Mouse (Mus musculus): Measurements from ENCODE around the gene Cnr2. TPM values are rescaled to one million over a fixed set of nuclear protein-coding genes. Genes with fewer than 3 reads are reported as not detected.

The Cnr2 gene
- polyA plus RNA-seq, 1 experiment, result 0.43 TPM

DNA sequence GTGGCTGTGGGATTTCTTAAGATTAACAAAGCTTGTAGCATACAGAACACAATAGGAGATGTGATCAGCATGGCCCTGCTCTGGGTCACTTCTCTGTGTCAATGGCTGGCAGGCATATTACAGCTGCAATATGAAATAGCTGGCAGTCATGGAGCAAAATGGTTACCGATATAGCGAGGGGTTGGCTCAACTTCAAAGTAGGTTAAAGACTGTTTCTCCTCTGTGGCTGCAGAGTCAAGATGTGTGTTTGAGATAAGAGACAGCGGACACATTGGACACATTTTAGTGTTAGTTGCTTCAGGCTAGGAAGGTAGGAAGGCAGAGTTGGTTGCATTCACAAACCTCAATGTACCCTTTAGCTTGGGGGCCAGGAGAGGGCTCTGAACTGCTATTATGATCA lies 11.4 kb downstream of the Cnr2 start:
- no peak for DNase-seq (ENCODE audit: low spot score)

- no peak for DNase-seq (ENCODE audit: low spot score)
Measured at GRCm38 (mm10) chr4:135909326-135910066, 14.3 kb downstream of the Cnr2 start.

DNA sequence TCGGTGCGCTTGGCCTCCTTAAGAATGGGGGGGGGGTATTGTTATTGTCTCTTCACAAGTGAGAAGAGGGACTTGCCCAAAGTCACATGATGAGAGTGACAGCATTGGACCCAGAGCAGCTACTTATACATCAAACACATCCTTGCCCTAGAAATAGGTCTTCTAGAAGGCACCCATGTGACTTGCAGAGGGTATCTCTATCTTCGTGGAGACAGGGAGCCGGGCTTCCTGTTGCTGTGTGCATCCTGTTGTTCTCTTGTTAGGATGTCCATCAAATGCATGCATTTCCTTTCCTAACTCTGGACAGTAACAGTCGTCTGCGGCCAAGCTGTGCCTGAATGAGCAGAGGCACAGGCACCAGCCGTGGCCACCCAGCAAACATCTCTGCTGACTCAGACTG lies 16.3 kb downstream of the Cnr2 start:
- DNase-seq (ENCODE audit: low spot score), result no peak

DNA sequence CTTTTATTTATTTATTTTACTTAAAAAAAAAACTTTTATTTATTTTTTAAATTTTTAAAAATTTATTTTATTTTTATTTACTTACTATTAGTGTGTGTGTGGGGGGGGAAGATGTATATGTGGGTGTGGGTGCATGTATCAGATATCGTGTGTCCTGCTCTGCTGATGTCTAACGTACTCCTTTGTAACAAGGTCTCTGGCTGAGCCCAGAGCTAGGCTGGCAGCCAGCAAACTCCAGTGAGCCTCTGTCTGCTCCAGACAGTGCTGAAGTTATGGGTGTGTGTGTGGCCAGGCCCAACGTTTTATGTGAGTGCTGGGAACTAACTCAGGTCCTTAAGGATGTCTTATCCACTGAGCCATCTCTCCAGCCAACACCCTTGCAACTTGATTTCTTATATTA lies 17.0 kb downstream of the Cnr2 start:
- DNase-seq (ENCODE audit: low spot score), result no peak

DNA sequence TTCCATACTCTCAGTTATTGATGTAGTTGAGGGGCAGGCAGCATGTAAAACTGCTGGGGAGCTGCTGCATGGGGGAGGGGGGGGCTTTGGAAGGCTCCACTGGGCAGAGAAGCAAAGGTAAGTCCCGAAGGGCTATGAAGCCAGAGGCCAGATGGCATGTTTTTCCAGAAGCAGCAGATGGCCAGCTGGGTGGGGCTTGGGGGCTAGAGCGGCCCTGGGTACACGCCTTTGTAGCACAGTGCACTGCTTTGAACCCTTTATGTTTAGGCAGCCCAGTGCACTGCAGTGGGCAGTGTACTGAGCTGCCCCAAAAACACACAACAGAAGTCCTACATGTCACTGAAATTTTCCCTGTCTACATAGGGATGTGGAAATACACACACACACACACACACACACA lies 17.6 kb downstream of the Cnr2 start:
- DNase-seq (ENCODE audit: low spot score), result no peak

DNA sequence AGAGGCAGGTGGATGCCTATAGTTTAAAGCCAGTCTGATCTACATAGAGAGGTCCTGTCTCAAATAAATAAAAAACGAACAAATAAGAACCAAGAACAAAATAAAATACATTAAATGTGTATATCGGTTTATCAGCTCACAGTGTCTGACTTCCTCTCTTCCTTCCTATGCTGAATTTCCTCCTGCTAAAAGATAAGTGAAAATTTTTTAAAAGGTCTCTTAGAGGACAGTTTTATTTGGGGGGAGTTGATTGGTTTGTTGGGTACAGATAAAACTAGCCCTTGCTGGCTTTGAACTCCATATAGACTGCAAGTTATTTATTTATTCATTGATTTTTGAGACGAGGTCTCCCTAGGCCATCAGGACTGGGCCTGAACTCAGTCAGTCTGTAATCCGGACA lies 18.2 kb downstream of the Cnr2 start:
- DNase-seq (ENCODE audit: low spot score), result no peak

DNA sequence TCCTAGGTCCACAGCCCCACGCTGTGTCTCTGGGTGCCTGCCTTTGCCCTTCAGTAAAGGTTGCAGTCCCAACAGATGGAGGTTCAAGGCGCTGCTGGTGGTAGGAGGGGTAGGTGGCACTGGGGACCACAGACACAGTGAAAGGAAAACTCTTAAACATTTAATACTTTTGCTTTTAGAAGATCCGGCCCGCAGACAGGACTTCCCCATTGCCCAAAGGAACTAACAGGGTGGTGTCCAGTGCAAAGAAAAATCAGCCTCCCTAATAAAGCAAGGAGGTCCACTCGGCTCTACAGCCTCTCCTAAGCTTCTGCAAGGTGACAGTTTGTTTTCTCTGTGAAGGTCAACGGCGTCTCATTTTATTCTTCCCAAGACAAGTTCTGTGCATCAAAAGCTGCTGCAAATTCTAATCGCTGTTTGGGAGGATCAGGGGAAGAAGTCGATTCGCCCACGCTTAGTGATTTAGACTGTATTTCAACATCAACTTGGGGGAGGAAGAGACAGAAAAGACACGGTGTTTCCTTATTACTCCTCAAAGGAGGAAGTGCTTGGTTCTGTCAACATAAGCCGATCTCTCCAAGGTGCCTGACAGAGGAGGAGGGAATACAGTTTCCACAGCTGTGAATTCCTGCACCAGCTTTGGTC lies 23.6 kb downstream of the Cnr2 start:
- DNase-seq (ENCODE audit: low spot score), result no peak

DNA sequence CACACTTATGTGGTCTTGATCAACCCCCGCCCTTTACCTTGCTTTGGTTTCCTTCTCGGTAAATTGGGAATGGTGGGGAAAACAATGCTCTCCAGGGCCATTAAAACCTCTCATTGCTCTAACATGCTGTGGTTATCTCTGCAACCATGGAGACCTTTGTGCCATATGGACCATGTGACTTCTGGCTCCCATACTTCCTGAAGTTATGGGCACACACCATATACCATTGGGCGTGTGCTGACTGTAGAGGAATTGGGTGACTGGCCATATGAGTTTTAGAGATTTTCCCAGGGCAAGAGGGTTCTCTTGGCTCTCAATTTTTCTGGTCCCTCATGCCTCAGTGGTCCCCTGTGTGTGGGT lies 24.1 kb downstream of the Cnr2 start:
- DNase-seq (ENCODE audit: low spot score), result no peak

- peak; percentile 82 for DNase-seq (ENCODE audit: low spot score)
Measured at GRCm38 (mm10) chr4:135920304-135921241, 25.4 kb downstream of the Cnr2 start, which contains the start of gene Fuca1. Gene Fuca1 (plus strand): TSS chr4:135920735.

DNA sequence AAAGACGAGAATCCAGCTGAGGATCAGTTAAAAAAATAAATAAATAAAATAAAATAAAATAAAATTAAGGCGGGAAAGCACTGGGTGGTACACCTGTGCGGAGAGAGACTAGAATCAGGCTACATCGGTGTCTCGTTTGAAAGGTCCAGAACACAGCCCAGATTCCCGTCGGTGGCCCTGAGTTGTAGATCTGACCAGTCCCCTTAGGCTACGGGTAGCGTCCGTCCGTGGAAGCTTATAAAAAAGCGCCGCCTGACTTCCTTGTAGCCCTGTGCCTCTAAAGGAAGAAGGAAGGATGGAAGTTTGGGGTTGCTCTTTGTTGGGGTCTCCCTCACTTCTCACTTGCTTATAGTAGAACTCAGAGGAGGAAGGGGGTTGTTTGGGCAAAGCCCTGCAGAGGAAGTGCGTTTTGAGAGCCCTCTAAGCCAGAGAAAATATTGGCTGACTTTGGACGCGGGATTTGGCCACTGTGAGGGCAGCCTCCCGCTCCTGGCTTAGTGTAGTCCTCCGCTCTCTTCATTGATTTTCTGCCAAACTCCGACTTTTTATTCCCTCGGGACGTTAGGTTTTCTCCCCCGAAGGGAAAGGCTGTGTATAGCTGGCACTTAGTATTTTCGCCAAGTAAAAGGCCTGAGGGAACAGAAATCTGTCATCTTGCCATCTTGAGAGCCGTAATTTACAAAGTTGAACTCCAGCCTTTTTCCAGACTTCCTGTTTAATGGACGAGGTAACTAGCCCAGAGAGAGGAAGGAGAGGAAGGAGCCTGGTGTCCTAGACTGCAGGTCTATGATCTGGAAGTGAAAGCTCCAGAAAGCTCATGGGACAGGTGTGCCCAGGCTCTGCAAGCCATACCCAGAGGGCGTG lies 26.3 kb downstream of the Cnr2 start:
- DNase-seq (ENCODE audit: low spot score), result no peak

DNA sequence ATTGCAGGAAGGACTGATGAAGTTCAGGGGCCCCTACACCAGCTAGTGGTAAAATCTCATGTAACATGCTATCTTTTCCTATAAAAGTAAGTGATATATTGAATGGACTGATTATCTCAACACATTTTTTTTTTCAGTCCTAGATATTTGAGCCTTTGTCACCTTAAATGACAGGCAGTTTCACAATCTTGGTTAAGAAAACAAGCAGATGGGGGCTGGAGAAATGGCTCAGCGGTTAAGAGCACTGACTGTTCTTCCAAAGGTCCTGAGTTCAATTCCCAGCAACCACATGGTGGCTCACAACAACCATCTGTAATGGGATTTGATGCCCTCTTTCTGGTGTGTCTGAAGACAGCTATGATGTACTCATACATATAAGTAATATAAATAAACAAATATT lies 27.0 kb downstream of the Cnr2 start:
- no peak for DNase-seq (ENCODE audit: low spot score)

DNA sequence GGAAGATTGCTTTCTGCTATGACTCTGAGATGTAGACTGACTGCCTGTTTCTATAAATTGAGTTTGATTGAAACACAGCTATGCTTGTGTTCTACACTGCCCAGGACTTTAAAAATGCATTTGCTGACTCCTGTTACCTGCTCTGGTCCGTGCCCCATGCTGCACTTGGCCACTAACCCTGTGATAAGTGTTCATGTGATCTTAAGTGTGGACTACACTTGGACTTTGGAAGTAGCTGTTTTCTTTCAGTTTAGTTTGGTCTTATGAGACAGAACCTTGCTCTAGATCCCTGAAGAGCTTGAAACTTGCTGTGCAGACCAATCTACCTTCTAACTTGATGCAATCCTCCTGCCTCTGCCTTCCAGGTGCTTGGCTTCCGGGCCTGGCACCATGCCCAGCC lies 29.2 kb downstream of the Cnr2 start:
- no peak for DNase-seq (ENCODE audit: low spot score)

- no peak for DNase-seq (ENCODE audit: low spot score)
Measured at GRCm38 (mm10) chr4:135925341-135925740, 30.1 kb downstream of the Cnr2 start.

- no peak for DNase-seq (ENCODE audit: low spot score)
Measured at GRCm38 (mm10) chr4:135926195-135926808, 31.1 kb downstream of the Cnr2 start.

GRCm38 (mm10) chr4:135926861-135927260 lies 31.7 kb downstream of the Cnr2 start:
- no peak for DNase-seq (ENCODE audit: low spot score)

GRCm38 (mm10) chr4:135928376-135928775 lies 33.2 kb downstream of the Cnr2 start:
- no peak for DNase-seq (ENCODE audit: low spot score)

DNA sequence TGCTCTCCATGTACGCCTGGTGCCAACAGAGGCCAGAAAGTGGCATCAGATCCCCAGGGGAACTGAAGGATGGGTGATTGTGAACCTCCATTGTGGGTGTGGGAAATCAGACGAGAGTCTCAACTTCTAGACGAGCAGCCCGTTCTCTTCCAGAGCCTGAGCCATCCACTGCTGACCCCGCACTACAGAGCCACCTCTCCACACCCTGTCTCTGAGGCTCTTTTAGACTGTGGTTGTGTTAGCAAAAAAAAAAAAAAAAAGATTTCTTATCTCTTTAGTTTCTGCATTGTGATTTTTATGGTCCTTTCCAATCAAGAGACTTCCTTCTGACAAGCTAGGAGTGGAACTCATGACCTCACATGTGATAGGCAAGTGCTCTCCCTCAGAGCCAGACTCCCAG lies 34.2 kb downstream of the Cnr2 start:
- no peak for DNase-seq (ENCODE audit: low spot score)

DNA sequence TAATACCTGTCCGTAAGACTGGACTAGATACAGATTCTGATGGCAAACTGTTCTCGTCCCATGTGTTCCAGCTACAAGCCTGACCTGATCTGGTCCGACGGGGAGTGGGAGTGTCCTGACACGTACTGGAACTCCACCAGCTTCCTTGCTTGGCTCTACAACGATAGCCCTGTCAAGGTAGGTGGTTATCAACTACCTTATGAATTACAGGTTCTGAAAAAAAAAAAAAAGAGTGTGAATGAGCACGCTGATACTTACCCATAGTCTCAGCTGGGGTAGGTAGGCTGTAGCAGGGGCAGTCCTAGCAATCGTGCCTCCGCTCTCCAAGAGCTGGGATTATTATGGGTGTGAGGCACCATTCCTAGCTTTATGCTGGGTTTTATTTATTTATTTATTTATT lies 34.6 kb downstream of the Cnr2 start:
- DNase-seq (ENCODE audit: low spot score), result no peak

DNA sequence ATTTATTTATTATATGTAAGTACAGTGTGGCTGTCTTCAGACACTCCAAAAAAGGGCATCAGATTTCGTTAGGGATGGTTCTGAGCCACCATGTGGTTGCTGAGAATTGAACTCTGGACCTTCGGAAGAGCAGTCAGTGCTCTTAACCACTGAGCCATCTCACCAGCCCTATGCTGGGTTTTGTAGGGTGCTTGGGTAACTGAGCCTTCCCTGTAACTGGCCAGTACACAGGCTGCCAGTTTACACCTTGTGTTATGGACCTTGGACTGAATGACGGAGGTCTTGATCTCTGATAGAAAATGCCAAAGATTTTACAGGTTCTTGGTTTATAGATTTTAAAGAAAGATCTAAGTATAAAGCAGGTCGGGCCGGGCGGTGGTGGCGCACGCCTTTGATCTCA lies 35.0 kb downstream of the Cnr2 start:
- DNase-seq (ENCODE audit: low spot score), result no peak

- no peak for DNase-seq (ENCODE audit: low spot score)
Measured at GRCm38 (mm10) chr4:135931832-135932231, 36.6 kb downstream of the Cnr2 start.

All from urinary bladder, adult 2 months (tissue).